Mouse (Mus musculus) intestine, postnatal 0 days (tissue): Measurements from ENCODE around the gene Olfr543. TPM values are rescaled to one million over a fixed set of nuclear protein-coding genes. Genes with fewer than 3 reads are reported as not detected.

Source experiments
- ATAC-seq: fragments of 200-750 bp; cut with Nextera tagmentation; 2 replicates; pipeline ENCODE4 v1.8.0; 2017; ENCODE audit warnings: mild to moderate bottlenecking, moderate TSS enrichment, moderate library complexity
- H3K27ac ChIP-seq: fragments of 300-500 bp; sonication (generic); 2 replicates; pipeline ENCODE4 v1.5.1; 2014; ENCODE audit warnings: mild to moderate bottlenecking, low read depth, low read length, moderate library complexity
- H3K27me3 ChIP-seq: fragments of 300-500 bp; sonication (generic); replicated peaks from 2 replicates; pipeline ENCODE4 v1.6.1; 2014; ENCODE audit warnings: low read length, mixed read lengths; ENCODE audit not compliant: control insufficient read depth, insufficient read depth
- H3K36me3 ChIP-seq: fragments of 300-500 bp; sonication (generic); 2 replicates; pipeline ENCODE4 v1.6.1; 2014; ENCODE audit warnings: mild to moderate bottlenecking, moderate library complexity; ENCODE audit not compliant: control insufficient read depth, insufficient read depth
- H3K4me1 ChIP-seq: fragments of 300-500 bp; sonication (generic); replicated peaks from 2 replicates; pipeline ENCODE4 v1.6.1; 2014; ENCODE audit warnings: antibody characterized with exemption, low read length, mixed read lengths; ENCODE audit not compliant: control insufficient read depth, insufficient read depth
- H3K4me2 ChIP-seq: fragments of 300-500 bp; sonication (generic); replicated peaks from 2 replicates; pipeline ENCODE4 v1.6.1; 2014; ENCODE audit warnings: low read depth, mild to moderate bottlenecking, moderate library complexity
- H3K4me3 ChIP-seq: fragments of 300-500 bp; sonication (generic); 2 replicates; pipeline ENCODE4 v1.5.1; 2014; ENCODE audit warnings: low read depth, low read length
- H3K9ac ChIP-seq: fragments of 300-500 bp; sonication (generic); 2 replicates; pipeline ENCODE4 v1.6.1; 2014; ENCODE audit warnings: mild to moderate bottlenecking, low read depth, low read length
- H3K9me3 ChIP-seq: fragments of 300-500 bp; sonication (generic); 2 replicates; pipeline ENCODE4 v1.6.1; 2016; ENCODE audit warnings: mixed run types; ENCODE audit not compliant: control insufficient read depth
- CTCF ChIP-seq: sonication (generic); IDR thresholded peaks from 2 replicates; pipeline ENCODE4 v1.5.1; 2016; ENCODE audit warnings: low read depth, mild to moderate bottlenecking, control low read depth, antibody characterized with exemption, moderate library complexity
- WGBS: fragments of 180-500 bp; shearing (Covaris S2); extraction: QIAGEN DNeasy Blood & Tissue Kit; methylation state at CpG from one replicate; pipeline ENCODE4 v1.1.7; 2014; 5-methylcytosine and 5-hydroxymethylcytosine counted together
- polyA plus RNA-seq: library from polyadenylated mRNA; unstranded; fragments of >200 nt; fragmentation: Nextera tagmentation; extraction: Ambion mirVana; gene quantifications from 2 replicates; pipeline ENCODE4 v1.2.1, GENCODE M21; 2015

Gene Olfr543
- polyA plus RNA-seq = not detected in 2 replicates

DNA sequence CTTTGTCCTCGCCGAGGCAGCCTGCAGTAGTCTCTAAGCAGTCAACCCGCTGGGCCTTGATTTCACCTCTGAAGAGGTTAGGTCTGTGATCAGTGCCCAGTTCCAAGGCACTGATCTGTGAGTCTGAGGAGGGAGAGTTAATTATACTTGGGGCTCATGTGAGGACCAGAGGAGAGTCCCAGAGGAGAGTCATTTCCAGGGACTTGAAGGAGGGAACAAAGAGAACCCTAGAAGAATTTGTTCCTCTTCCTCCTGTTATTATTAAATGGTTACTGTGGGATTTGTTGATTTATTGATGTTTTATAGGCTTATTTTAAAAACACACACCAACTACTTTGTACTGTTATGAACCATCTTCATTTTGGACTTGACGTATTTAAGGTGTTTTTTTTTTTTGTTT lies at the start of gene Olfr543:
Olfr543 (minus strand) TSS at position 101 of the 400 bp plus-strand sequence.
- ATAC-seq = no peak
- H3K4me2 ChIP-seq = no peak within 1 kb of the TSS
- no peak within 1 kb of the TSS for H3K27ac ChIP-seq
- H3K4me1 ChIP-seq = no peaks in the 10 kb centered on the region
- TF ChIP-seq CTCF = no peak
- no peaks in the 10 kb centered on the region for H3K9me3 ChIP-seq
- H3K27me3 ChIP-seq = no peaks in the 10 kb centered on the region
- no peaks in the 10 kb centered on the region for H3K36me3 ChIP-seq
- no peak within 1 kb of the TSS for H3K9ac ChIP-seq
- 95% methylated on average over 4 of the region's 4 CpGs for WGBS
- H3K4me3 ChIP-seq = no peak within 1 kb of the TSS

DNA sequence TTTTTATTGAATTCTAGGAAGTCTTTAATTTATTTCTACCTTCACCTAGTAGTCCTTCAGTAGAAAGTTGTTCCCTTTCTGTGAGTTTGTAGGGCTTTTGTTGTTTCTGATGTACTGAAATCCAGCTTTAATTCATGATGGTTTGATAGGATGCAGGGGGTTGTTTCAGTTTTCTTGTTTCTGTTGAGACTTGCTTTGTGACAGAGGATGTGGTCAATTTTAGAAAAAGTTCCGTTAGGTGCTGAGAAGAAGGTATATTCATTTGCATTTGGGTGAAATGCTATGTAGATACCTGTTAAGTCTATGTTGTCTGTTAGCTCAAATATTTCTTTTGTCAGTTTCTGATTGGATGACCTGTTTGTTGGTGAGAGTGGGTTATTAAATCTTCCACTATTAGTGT lies 47.6 kb upstream of the Olfr543 start:
- Histone ChIP-seq H3K4me1 (no peaks in the 10 kb centered on the region), H3K27me3 (no peaks in the 10 kb centered on the region), H3K4me2 (no peak overlapping the region), H3K4me3 (no peak overlapping the region), H3K9ac (no peak overlapping the region), H3K36me3 (no peaks in the 10 kb centered on the region), H3K9me3 (no peaks in the 10 kb centered on the region), H3K27ac (no peak overlapping the region)
- TF ChIP-seq CTCF = no peak
- no peak for ATAC-seq
- WGBS = 86% methylated on average over 1 of the region's 1 CpGs

DNA sequence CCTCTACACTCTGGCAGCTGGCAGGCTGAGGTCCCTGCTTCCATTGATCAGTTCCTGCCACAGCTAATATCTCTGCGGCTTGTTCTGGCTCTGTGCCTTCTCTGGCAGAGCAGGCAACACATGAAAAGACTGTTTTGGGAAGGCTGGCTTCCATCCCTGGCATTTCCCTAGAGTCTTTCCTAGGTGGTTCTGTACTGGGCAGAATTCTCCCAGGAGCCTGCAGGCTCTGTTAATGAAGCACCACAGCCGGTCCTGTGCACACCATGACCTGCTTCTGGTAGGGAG lies 35.5 kb upstream of the Olfr543 start:
- no peak overlapping the region for H3K27ac ChIP-seq
- 84% methylated on average over 2 of the region's 2 CpGs for WGBS
- H3K4me2 ChIP-seq = no peak overlapping the region
- no peaks in the 10 kb centered on the region for H3K9me3 ChIP-seq
- peaks cover 2% of the 10 kb centered on the region; the same call in 1 of the 2 replicates for H3K27me3 ChIP-seq
- H3K4me3 ChIP-seq = no peak overlapping the region
- ATAC-seq = no peak
- no peak for TF ChIP-seq CTCF
- H3K4me1 ChIP-seq = no peaks in the 10 kb centered on the region
- H3K9ac ChIP-seq = no peak overlapping the region
- H3K36me3 ChIP-seq = no peaks in the 10 kb centered on the region

DNA sequence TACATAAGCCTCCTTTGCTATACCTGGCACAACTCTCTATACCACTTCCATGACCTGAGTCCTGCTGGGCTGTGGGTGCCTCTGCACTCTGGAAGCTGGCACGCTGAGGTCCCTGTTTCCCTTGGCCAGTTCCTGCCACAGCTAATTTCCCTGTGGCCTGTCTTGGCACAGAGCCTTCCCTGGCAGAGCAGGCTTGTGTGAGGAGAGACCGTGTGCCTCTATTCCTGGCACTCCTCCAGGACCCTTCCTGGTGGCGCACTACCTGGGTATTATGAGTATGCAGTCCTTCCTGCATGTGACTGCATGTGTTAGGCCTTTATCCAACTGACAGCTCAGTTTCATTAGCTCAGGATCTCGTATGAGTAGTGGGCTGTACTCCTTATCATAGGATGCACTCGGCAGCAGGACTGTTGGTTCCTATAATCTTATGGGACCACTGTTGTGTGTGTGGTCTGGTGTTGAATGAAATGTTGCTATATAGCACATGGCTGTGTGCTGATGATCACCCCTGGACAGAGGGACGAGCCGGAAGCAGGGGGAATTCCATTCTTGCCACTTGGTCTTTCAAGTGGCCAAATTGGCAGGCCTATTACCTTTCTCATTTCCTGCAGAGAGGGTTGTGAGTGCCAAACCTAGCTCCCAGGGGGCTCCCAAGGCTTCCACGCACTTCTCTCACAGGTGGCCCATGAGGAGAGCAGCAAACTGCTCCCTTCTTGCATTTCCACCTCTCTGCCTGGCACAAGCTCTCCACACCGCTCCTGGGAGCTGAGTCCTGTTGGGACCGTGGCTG lies 35.0 kb upstream of the Olfr543 start:
- Histone ChIP-seq H3K4me1 (no peaks in the 10 kb centered on the region), H3K4me3 (no peak overlapping the region), H3K36me3 (no peaks in the 10 kb centered on the region), H3K27me3 (peaks cover 2% of the 10 kb centered on the region; the same call in 1 of the 2 replicates), H3K9ac (no peak overlapping the region), H3K27ac (no peak overlapping the region), H3K9me3 (no peaks in the 10 kb centered on the region), H3K4me2 (no peak overlapping the region)
- TF ChIP-seq CTCF = no peak
- no peak for ATAC-seq
- WGBS = 79% methylated on average over 10 of the region's 10 CpGs

DNA sequence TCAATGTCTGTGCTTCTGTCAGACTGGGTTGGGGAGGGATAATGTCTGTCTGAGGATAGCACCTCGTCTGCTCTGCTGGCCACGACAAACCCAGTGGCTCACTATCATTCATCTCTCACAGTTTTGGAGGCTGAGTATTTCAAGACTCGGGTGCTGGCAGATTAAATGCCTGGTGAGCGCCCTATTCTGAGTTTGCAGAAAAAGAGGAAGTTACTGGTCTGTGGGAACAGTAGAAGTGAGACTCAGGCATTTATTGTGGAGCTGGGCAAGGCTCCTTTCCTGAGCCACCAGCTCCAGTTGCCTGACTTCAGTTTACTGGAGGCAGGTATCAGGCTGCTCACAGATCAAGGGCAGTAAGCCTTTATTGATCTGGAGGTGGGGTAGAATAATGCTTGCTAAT lies 32.7 kb upstream of the Olfr543 start:
- WGBS = 76% methylated on average over 4 of the region's 4 CpGs
- no peak for TF ChIP-seq CTCF
- Histone ChIP-seq H3K9ac (no peak overlapping the region), H3K4me3 (no peak overlapping the region), H3K4me2 (no peak overlapping the region), H3K9me3 (no peaks in the 10 kb centered on the region), H3K27me3 (peaks cover 2% of the 10 kb centered on the region; the same call in 1 of the 2 replicates), H3K27ac (no peak overlapping the region), H3K4me1 (no peaks in the 10 kb centered on the region), H3K36me3 (no peaks in the 10 kb centered on the region)
- no peak for ATAC-seq

DNA sequence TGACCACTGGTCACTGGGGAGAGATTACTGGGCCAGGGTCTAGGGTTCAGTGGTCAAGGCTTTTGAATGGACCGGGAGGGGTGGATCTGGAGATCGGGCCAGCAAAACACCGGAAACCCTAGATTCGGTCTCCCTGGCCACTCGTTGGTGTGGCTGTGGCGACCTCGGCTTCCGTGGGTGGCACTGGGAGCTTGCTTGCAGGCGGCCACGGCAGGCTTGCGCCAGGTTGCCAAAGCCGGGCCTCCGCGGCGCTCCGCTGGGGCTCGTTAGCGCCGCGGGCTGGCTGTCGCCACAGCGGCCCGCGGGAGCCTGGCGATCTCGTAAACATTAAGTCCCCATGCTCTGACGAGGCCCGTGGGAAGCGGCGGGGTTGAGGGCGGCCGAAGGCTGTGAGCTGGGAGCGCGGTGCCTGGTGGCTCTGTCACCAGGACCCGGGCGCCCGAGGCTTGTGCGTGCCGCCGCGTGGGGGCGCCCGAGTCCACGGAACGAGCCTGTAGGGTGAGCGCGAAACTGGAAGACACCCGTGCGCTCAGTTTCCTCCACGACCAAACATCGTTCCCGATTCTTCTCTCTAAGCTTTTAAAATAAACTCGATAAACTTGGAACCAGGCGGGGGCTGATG lies 31.4 kb upstream of the Olfr543 start:
- Histone ChIP-seq H3K27ac (no peak overlapping the region), H3K4me1 (no peaks in the 10 kb centered on the region), H3K9me3 (no peaks in the 10 kb centered on the region), H3K4me2 (peak overlapping the region; percentile 80), H3K9ac (peak overlapping the region; percentile 50), H3K4me3 (peak overlapping the region; percentile 43), H3K36me3 (no peaks in the 10 kb centered on the region), H3K27me3 (peaks cover 2% of the 10 kb centered on the region; the same call in 1 of the 2 replicates)
- TF ChIP-seq CTCF = peak; percentile 90
- ATAC-seq = peak; percentile 86
- under 1% methylated on average over 54 of the region's 54 CpGs for WGBS
